Mouse (Mus musculus): Measurements from ENCODE around the gene Ankrd33b.

Gene Ankrd33b

GRCm38 (mm10) chr15:31367481-31368200, at the start of gene Ankrd33b:
Gene Ankrd33b, minus strand, starts transcription at chr15:31367726.
- peak; percentile 68 to 71 for DNase-seq

DNA sequence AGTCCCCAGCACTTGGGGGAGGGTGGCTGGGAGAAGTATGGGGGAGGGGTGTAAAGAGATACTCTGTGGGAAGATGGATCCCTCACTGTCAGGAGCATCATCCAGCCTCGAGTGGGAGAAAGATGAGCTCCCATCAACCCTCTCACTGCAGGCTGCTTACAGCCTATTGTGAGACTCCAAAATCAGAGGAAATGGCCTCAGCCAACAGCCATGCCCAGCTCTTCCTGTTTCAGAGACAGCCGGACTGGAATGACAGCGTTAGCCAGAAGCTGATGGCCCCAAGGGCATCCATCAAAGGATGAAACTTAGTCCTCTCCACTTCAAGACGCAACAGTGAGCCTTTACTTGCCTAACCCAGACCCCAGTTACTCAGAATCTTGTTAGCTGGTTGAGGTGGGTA, 47.7 kb upstream of the Ankrd33b start:
- no peak for DNase-seq

DNA sequence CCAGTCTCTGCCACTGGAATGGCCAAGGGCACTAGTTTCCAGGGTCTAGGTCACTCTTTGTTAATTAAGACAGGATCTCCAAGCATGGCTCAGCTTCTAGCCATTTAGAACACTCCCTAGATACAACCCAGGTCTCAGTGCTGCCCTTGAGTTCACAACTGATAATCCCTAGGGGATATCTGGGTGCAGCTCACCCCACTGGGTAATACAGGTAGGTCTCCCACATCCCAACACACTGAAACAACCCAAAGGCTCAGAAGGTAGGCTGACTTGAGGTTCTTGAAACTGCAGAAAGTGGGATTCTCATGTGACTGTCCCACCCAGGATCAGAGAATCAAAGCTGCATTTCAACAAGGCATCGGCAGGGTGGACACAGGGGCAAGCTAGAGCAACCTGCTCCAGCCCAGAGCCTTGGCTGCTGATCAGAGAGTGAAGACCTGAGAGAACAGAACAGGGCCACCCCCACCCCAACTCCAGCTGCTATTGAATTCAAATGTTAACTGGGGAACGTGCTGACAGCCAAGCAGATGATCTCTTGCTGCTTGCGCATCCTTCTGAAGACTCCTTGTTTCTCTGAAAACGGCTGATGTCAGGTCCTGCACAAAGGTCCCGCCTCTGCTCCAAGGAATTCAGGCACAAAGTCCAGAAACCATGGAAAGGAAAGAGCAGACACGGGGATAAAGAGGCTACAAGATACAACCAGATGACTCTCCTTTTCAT, 46.8 kb upstream of the Ankrd33b start:
- DNase-seq = no peak

DNA sequence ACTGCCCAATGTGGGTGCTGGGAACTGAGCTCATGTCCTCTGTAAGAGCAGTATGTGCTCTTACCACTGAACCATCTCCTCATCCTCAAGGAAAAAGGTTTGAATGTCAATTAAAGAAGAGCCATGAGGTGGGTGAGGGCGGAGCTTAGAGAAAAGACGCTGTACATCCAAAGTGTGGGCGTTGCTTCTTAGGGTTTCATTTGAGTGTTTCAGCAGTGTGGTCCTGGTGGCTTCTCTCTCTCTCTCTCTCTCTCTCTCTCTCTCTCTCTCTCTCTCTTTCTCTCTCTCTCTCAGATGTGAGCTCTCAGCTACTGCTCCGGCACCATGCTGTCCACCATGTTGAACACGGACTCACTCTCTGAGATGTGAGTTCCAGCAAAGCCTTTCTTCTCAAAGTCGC, 46.1 kb upstream of the Ankrd33b start:
- no peak for DNase-seq

- DNase-seq = peak; percentile 9 to 15
Observed at GRCm38 (mm10) chr15:31412933-31413332, 45.4 kb upstream of the Ankrd33b start.

- no peak for DNase-seq
Observed at GRCm38 (mm10) chr15:31412436-31412835, 44.9 kb upstream of the Ankrd33b start.

DNA sequence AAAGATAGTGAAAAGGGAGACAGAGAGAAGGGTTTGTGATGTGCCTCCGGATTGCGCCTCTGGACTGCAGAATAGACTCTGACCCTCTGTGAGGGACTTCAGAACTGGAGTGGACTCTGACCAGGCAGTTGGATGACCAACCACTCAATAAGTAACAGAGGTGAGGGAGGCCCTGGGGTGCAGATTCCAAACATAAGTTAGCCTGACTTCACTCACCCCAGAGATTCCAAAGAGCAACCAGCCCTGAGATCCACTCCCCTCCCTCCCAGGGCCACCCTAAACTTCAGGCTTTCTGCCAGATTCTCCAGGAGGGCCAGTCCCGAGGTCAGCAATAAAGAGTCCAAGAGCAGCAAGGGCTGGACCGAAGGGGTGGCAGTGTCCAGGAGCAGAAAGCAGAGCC, 40.0 kb upstream of the Ankrd33b start:
- no peak for DNase-seq

- no peak for DNase-seq
Observed at GRCm38 (mm10) chr15:31406881-31407280, 39.4 kb upstream of the Ankrd33b start.

DNA sequence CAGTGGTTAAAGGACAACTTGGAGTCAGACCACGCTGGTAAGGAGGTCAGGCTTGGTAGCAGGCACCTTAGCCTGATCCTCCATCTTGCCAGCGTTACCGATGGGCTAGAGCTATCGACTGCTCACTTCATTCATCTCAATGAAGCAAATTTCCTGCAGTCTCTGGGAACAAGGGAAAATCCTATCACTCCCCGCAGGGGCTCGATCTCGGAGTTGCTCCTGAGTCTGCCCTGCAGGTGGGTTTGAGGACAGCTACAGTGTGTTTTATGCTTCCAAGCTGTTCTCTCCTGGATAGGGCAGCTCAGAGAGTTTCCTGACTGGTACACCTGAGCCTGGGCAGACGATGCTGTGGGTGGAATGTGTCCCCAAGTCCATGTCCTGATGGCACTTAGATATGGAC, 36.8 kb upstream of the Ankrd33b start:
- no peak for DNase-seq

GRCm38 (mm10) chr15:31402200-31402892, 34.8 kb upstream of the Ankrd33b start:
- no peak for DNase-seq

DNA sequence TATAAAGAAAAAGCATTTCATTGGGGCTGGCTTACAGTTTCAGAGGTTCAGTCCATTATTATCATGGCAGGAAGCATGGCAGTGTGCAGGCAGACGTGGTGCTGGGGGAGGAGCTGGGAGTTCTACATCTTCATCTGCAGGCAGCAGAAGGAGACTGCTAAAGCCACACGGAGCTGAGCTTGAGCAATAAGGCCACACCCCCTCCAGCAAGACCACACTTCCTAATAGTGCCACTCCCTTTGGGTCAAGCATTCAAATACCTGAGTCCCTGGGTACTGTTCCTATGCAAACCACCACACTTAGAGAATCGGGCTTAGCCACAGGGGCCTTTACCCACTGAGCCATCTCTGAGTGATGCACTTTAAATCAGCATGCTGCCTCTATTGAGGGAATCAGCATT, 33.4 kb upstream of the Ankrd33b start:
- DNase-seq = no peak

GRCm38 (mm10) chr15:31398769-31399168, 31.2 kb upstream of the Ankrd33b start:
- no peak for DNase-seq

GRCm38 (mm10) chr15:31397379-31397778, 29.9 kb upstream of the Ankrd33b start:
- DNase-seq = no peak

DNA sequence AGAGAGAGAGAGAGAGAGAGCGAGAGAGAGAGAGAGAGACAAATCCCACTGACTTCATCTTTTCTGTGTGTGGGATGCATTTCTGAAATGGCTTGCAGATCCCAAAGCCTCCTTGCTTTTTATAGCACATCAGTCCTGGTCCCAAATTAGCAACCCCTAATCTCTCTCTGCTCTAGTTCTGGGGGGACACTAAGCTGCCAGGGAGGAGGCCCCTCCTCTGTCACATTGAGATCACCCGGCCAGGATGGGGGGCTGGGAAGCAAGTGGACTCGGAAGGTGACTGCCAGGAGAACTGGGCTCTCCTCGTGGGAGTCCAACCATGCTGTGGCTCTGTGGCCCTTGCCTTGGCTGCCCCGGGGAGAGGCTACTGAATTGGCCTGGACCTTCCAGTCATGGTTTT, 29.2 kb upstream of the Ankrd33b start:
- no peak for DNase-seq

- DNase-seq = no peak
Observed at GRCm38 (mm10) chr15:31395986-31396385, 28.5 kb upstream of the Ankrd33b start.

DNA sequence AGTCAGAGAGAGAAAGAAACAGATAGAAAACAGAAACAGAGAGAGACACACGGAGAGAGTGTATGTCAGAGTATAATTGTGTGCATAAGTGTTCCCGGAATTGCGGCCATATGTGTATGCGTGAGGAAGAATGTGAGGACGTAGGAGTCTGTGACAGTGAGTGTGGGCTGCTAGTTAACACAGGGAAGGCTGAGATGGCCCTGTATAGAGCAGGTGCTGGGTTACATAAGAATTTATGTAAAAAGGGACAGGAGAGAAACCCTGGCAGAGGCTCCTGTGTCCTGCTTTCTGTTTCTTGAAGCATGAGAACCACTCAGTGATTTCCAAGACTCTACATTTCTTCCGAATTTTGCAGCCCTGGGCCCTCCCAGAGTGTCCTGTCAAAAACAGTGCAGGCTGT, 25.9 kb upstream of the Ankrd33b start:
- no peak for DNase-seq

- DNase-seq = no peak
Observed at GRCm38 (mm10) chr15:31392705-31393104, 25.2 kb upstream of the Ankrd33b start.

GRCm38 (mm10) chr15:31392135-31392534, 24.6 kb upstream of the Ankrd33b start:
- no peak for DNase-seq

GRCm38 (mm10) chr15:31381936-31382468, 14.5 kb upstream of the Ankrd33b start:
- no peak for DNase-seq

DNA sequence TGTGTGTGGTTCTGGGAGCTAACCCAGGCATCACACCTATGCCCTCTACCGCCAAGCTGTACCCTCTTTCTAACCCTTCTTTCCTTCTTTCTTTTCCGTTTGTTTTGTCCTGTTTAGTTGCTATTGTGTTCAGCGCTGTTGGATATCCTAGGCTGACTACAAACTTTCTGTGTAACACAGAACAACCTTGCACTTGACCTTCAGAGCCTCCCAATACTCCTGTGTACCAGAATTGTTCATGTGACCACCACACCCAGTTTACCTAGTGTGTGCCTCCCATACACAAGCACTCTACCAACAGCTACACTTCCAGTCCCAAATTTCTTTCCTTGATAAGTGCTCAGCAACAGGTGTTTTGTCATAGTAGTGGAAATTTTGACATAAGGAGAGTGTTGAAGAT, 11.9 kb upstream of the Ankrd33b start:
- no peak for DNase-seq

GRCm38 (mm10) chr15:31375212-31375611, 7.7 kb upstream of the Ankrd33b start:
- no peak for DNase-seq

DNA sequence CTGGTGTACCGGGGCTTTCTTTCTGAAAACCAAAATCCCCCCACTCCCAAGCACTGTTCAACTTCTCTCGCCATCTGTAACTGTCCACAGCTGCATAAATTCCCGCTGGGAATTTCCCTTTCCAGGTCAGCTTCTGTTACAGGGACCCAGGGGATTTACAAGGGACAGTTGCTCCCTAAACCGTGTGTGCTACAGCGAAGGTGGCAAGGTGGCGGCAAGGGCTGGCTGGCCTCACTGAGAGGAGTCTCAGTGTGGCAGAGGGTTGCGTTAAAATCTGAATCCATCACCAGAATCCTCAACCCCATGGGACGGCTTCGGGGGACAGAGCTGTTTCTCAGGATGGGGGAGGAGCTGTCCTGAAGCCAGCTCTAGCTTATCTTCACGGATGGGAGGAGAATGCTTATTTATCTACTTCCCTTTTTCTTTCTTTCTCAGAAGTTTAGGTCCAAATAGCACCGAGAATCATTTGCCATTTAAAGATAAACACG, 1.6 kb upstream of the Ankrd33b start:
- DNase-seq = peak; percentile 58 to 59

DNA sequence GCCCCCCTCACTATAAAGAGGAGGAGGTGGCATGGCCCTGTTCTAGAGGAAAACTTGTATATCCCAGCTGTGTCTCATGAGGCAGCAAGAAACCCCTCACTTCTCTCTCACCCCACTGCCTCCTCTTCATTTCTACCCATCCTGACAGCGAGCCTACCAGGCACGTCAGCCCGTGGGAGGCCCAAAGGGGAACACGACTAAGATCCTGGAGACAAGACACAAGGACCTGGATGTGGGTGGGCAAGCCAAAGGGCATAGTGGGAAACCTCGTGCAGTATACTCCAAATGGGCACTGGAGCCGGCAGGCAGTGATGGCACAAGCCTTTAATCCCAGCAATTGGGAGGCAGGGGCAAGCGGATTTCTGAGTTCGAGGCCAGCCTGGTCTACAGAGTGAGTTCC, 1.0 kb upstream of the Ankrd33b start:
- DNase-seq = peak; percentile 13 to 19
